Mouse (Mus musculus): ENCODE data around the gene Snapc1. TPM values are rescaled to one million over a fixed set of nuclear protein-coding genes. Genes with fewer than 3 reads are reported as not detected.

The Snapc1 gene
- polyA plus RNA-seq, 1 experiment = 7.1 TPM

- TF ChIP-seq CTCF (IDR thresholded peaks at IDR 0.05; ENCODE audit: control insufficient read depth, insufficient read depth, insufficient replicate concordance, low read depth, low read length) (peak; percentile 60; the same call in 1 of the 2 replicates), POLR2A (IDR thresholded peaks at IDR 0.05; ENCODE audit: control insufficient read depth, low read depth, low read length) (no peak)
- Histone ChIP-seq H3K36me3 (ENCODE audit: control insufficient read depth, insufficient read depth, low read length) (no peaks in the 10 kb centered on the region), H3K27me3 (ENCODE audit: control insufficient read depth, insufficient read depth, low read length) (no peaks in the 10 kb centered on the region), H3K27ac (ENCODE audit: control insufficient read depth, insufficient read depth, low read depth, low read length) (no peak overlapping the region), H3K4me3 (ENCODE audit: control insufficient read depth, low read depth, low read length) (no peak overlapping the region), H3K4me1 (ENCODE audit: control insufficient read depth, insufficient read depth, low read length) (no peaks in the 10 kb centered on the region)
Observed at GRCm38 (mm10) chr12:73989594-73989993, 25.3 kb downstream of the Snapc1 start.

- Histone ChIP-seq H3K27ac (ENCODE audit: control insufficient read depth, insufficient read depth, low read depth, low read length) (no peak overlapping the region), H3K4me1 (ENCODE audit: control insufficient read depth, insufficient read depth, low read length) (peaks cover 12% of the 10 kb centered on the region), H3K36me3 (ENCODE audit: control insufficient read depth, insufficient read depth, low read length) (no peaks in the 10 kb centered on the region), H3K4me3 (ENCODE audit: control insufficient read depth, low read depth, low read length) (no peak overlapping the region), H3K27me3 (ENCODE audit: control insufficient read depth, insufficient read depth, low read length) (0 out of 2 replicates have a peak, but pooled peaks cover 2% of the 10 kb centered on the region)
- TF ChIP-seq CTCF (IDR thresholded peaks at IDR 0.05; ENCODE audit: control insufficient read depth, insufficient read depth, insufficient replicate concordance, low read depth, low read length) (no peak), POLR2A (IDR thresholded peaks at IDR 0.05; ENCODE audit: control insufficient read depth, low read depth, low read length) (no peak)
Observed at GRCm38 (mm10) chr12:73996906-73997296, 32.6 kb downstream of the Snapc1 start.

GRCm38 (mm10) chr12:73997297-73998127 lies 33.2 kb downstream of the Snapc1 start, which contains the start of gene Syt16:
Syt16 (plus strand) TSS chr12:73997661.
- H3K4me3 ChIP-seq (ENCODE audit: control insufficient read depth, low read depth, low read length) = peak within 1 kb of the TSS; percentile 26
- no peak for TF ChIP-seq POLR2A (IDR thresholded peaks at IDR 0.05; ENCODE audit: control insufficient read depth, low read depth, low read length)
- no peak for TF ChIP-seq CTCF (IDR thresholded peaks at IDR 0.05; ENCODE audit: control insufficient read depth, insufficient read depth, insufficient replicate concordance, low read depth, low read length)
- peaks cover 12% of the 10 kb centered on the region for H3K4me1 ChIP-seq (ENCODE audit: control insufficient read depth, insufficient read depth, low read length)
- H3K27me3 ChIP-seq (ENCODE audit: control insufficient read depth, insufficient read depth, low read length) = 0 out of 2 replicates have a peak, but pooled peaks cover 2% of the 10 kb centered on the region
- H3K36me3 ChIP-seq (ENCODE audit: control insufficient read depth, insufficient read depth, low read length) = no peaks in the 10 kb centered on the region
- no peak within 1 kb of the TSS for H3K27ac ChIP-seq (ENCODE audit: control insufficient read depth, insufficient read depth, low read depth, low read length)

GRCm38 (mm10) chr12:73998128-73998456 lies 33.8 kb downstream of the Snapc1 start:
- H3K36me3 ChIP-seq (ENCODE audit: control insufficient read depth, insufficient read depth, low read length) = no peaks in the 10 kb centered on the region
- H3K4me3 ChIP-seq (ENCODE audit: control insufficient read depth, low read depth, low read length) = peak overlapping the region; percentile 26; the same call in 1 of the 2 replicates
- H3K27me3 ChIP-seq (ENCODE audit: control insufficient read depth, insufficient read depth, low read length) = 0 out of 2 replicates have a peak, but pooled peaks cover 2% of the 10 kb centered on the region
- no peak overlapping the region for H3K27ac ChIP-seq (ENCODE audit: control insufficient read depth, insufficient read depth, low read depth, low read length)
- no peak for TF ChIP-seq POLR2A (IDR thresholded peaks at IDR 0.05; ENCODE audit: control insufficient read depth, low read depth, low read length)
- no peak for TF ChIP-seq CTCF (IDR thresholded peaks at IDR 0.05; ENCODE audit: control insufficient read depth, insufficient read depth, insufficient replicate concordance, low read depth, low read length)
- peaks cover 12% of the 10 kb centered on the region for H3K4me1 ChIP-seq (ENCODE audit: control insufficient read depth, insufficient read depth, low read length)

GRCm38 (mm10) chr12:74002449-74002848 lies 38.2 kb downstream of the Snapc1 start:
- Histone ChIP-seq H3K36me3 (ENCODE audit: control insufficient read depth, insufficient read depth, low read length) (no peaks in the 10 kb centered on the region), H3K27me3 (ENCODE audit: control insufficient read depth, insufficient read depth, low read length) (no peaks in the 10 kb centered on the region), H3K4me1 (ENCODE audit: control insufficient read depth, insufficient read depth, low read length) (peaks cover 5% of the 10 kb centered on the region), H3K4me3 (ENCODE audit: control insufficient read depth, low read depth, low read length) (no peak overlapping the region), H3K27ac (ENCODE audit: control insufficient read depth, insufficient read depth, low read depth, low read length) (no peak overlapping the region)
- TF ChIP-seq CTCF (IDR thresholded peaks at IDR 0.05; ENCODE audit: control insufficient read depth, insufficient read depth, insufficient replicate concordance, low read depth, low read length) (no peak), POLR2A (IDR thresholded peaks at IDR 0.05; ENCODE audit: control insufficient read depth, low read depth, low read length) (no peak)

- Histone ChIP-seq H3K4me1 (ENCODE audit: control insufficient read depth, insufficient read depth, low read length) (no peaks in the 10 kb centered on the region), H3K27ac (ENCODE audit: control insufficient read depth, insufficient read depth, low read depth, low read length) (no peak overlapping the region), H3K27me3 (ENCODE audit: control insufficient read depth, insufficient read depth, low read length) (no peaks in the 10 kb centered on the region), H3K4me3 (ENCODE audit: control insufficient read depth, low read depth, low read length) (no peak overlapping the region), H3K36me3 (ENCODE audit: control insufficient read depth, insufficient read depth, low read length) (no peaks in the 10 kb centered on the region)
- TF ChIP-seq POLR2A (IDR thresholded peaks at IDR 0.05; ENCODE audit: control insufficient read depth, low read depth, low read length) = no peak
- TF ChIP-seq CTCF (IDR thresholded peaks at IDR 0.05; ENCODE audit: control insufficient read depth, insufficient read depth, insufficient replicate concordance, low read depth, low read length) = peak; percentile 89; the same call in 1 of the 2 replicates
Observed at GRCm38 (mm10) chr12:74009448-74009911, 45.2 kb downstream of the Snapc1 start.

- Histone ChIP-seq H3K27me3 (ENCODE audit: control insufficient read depth, insufficient read depth, low read length) (no peaks in the 10 kb centered on the region), H3K4me3 (ENCODE audit: control insufficient read depth, low read depth, low read length) (no peak overlapping the region), H3K27ac (ENCODE audit: control insufficient read depth, insufficient read depth, low read depth, low read length) (no peak overlapping the region), H3K36me3 (ENCODE audit: control insufficient read depth, insufficient read depth, low read length) (no peaks in the 10 kb centered on the region), H3K4me1 (ENCODE audit: control insufficient read depth, insufficient read depth, low read length) (no peaks in the 10 kb centered on the region)
- peak; percentile 98 for TF ChIP-seq CTCF (IDR thresholded peaks at IDR 0.05; ENCODE audit: control insufficient read depth, insufficient read depth, insufficient replicate concordance, low read depth, low read length)
- TF ChIP-seq POLR2A (IDR thresholded peaks at IDR 0.05; ENCODE audit: control insufficient read depth, low read depth, low read length) = no peak
Observed at GRCm38 (mm10) chr12:74013739-74014138, 49.5 kb downstream of the Snapc1 start.

All from testis, adult 2 months (tissue).